Mouse (Mus musculus) small intestine, adult 2 months (tissue): Measurements from ENCODE around the gene Armc9. TPM values are rescaled to one million over a fixed set of nuclear protein-coding genes. Genes with fewer than 3 reads are reported as not detected.

Source experiments
- H3K27ac ChIP-seq: fragments of 200-500 bp; 2 replicates; pipeline ENCODE4 v1.5.1; 2012; ENCODE audit warnings: low read depth, low read length, control low read depth, inconsistent platforms; ENCODE audit not compliant: insufficient read depth
- H3K27me3 ChIP-seq: fragments of 200-500 bp; 2 replicates; pipeline ENCODE4 v1.6.1; 2012; ENCODE audit warnings: mild to moderate bottlenecking, moderate library complexity, low read length, inconsistent platforms; ENCODE audit not compliant: control insufficient read depth, insufficient read depth
- H3K36me3 ChIP-seq: fragments of 200-500 bp; 2 replicates; pipeline ENCODE4 v1.6.1; 2012; ENCODE audit warnings: mild to moderate bottlenecking, low read length, control low read depth, inconsistent platforms; ENCODE audit not compliant: control insufficient read depth, insufficient read depth
- H3K4me1 ChIP-seq: fragments of 200-500 bp; 2 replicates; pipeline ENCODE4 v1.6.1; 2012; ENCODE audit warnings: low read length, inconsistent platforms, mixed read lengths; ENCODE audit not compliant: control insufficient read depth, insufficient read depth, insufficient read length
- H3K4me3 ChIP-seq: fragments of 200-500 bp; 2 replicates; pipeline ENCODE4 v1.5.1; 2012; ENCODE audit warnings: low read depth, mild to moderate bottlenecking, control low read depth, inconsistent platforms, low read length, moderate library complexity
- CTCF ChIP-seq: fragments of 200-500 bp; IDR thresholded peaks from 2 replicates; pipeline ENCODE4 v1.5.1; 2012; ENCODE audit warnings: low read depth, mild to moderate bottlenecking, control low read depth, inconsistent platforms, low read length, moderate library complexity, mixed read lengths; ENCODE audit not compliant: insufficient replicate concordance, insufficient read length; ENCODE audit errors: extremely low read depth
- POLR2A ChIP-seq: fragments of 200-500 bp; IDR thresholded peaks from 2 replicates; pipeline ENCODE4 v1.6.1; 2012; ENCODE audit warnings: low read depth, mild to moderate bottlenecking, control low read depth, inconsistent platforms, low read length, moderate library complexity
- WGBS: fragments of 180-500 bp; shearing (Covaris S2); methylation state at CpG from one replicate; pipeline ENCODE4 v1.1.7; 2018; 5-methylcytosine and 5-hydroxymethylcytosine counted together
- polyA plus RNA-seq: library from polyadenylated mRNA; depleted of rRNA; stranded (reverse); fragments of >200 nt; gene quantifications from 2 replicates; pipeline ENCODE4 v1.2.3, GENCODE M21; 2012

Armc9 gene
- polyA plus RNA-seq, 1 experiment: 1.4 TPM

GRCm38 (mm10) chr1:86293091-86293490 lies 138.5 kb downstream of the Armc9 start:
- TF ChIP-seq CTCF (no peak), POLR2A (no peak)

GRCm38 (mm10) chr1:86293868-86294267 lies 139.3 kb downstream of the Armc9 start:
- no peak for TF ChIP-seq POLR2A
- TF ChIP-seq CTCF: no peak
- H3K4me1 ChIP-seq: peaks cover 6% of the 10 kb centered on the region; the same call in 1 of the 2 replicates
- no peak overlapping the region for H3K4me3 ChIP-seq
- no peaks in the 10 kb centered on the region for H3K27me3 ChIP-seq
- H3K27ac ChIP-seq: no peak overlapping the region
- H3K36me3 ChIP-seq: no peaks in the 10 kb centered on the region
- 78% methylated on average over 5 of the region's 5 CpGs for WGBS

More at GRCm38 (mm10) chr1:86293091-86293490, 138.5 kb downstream of the Armc9 start:
- Histone ChIP-seq H3K4me1 (peaks cover 6% of the 10 kb centered on the region; the same call in 1 of the 2 replicates), H3K36me3 (no peaks in the 10 kb centered on the region), H3K27me3 (no peaks in the 10 kb centered on the region), H3K4me3 (no peak overlapping the region), H3K27ac (no peak overlapping the region)
- WGBS: 85% methylated on average over 3 of the region's 3 CpGs

- Histone ChIP-seq H3K27me3 (no peaks in the 10 kb centered on the region), H3K4me1 (peaks cover 6% of the 10 kb centered on the region; the same call in 1 of the 2 replicates), H3K27ac (no peak overlapping the region), H3K36me3 (no peaks in the 10 kb centered on the region), H3K4me3 (no peak overlapping the region)
- TF ChIP-seq POLR2A: no peak
- TF ChIP-seq CTCF: no peak
- 82% methylated on average over 4 of the region's 4 CpGs for WGBS
Measured at GRCm38 (mm10) chr1:86294472-86294871, 139.9 kb downstream of the Armc9 start.

- Histone ChIP-seq H3K27ac (no peak overlapping the region), H3K4me1 (peaks cover 16% of the 10 kb centered on the region), H3K4me3 (no peak overlapping the region), H3K36me3 (no peaks in the 10 kb centered on the region), H3K27me3 (peaks cover 7% of the 10 kb centered on the region; the same call in 1 of the 2 replicates)
- no peak for TF ChIP-seq POLR2A
- TF ChIP-seq CTCF: no peak
- WGBS: 94% methylated on average over 2 of the region's 2 CpGs
Measured at GRCm38 (mm10) chr1:86300093-86300492, 145.5 kb downstream of the Armc9 start.

- H3K4me3 ChIP-seq: peak overlapping the region; percentile 25
- no peak overlapping the region for H3K27ac ChIP-seq
- H3K4me1 ChIP-seq: peaks cover 16% of the 10 kb centered on the region
- 58% methylated on average over 7 of the region's 7 CpGs for WGBS
- H3K27me3 ChIP-seq: peaks cover 7% of the 10 kb centered on the region; the same call in 1 of the 2 replicates
- H3K36me3 ChIP-seq: 0 out of 2 replicates have a peak, but pooled peaks cover 3% of the 10 kb centered on the region
- TF ChIP-seq POLR2A (no peak), CTCF (no peak)
Measured at GRCm38 (mm10) chr1:86300731-86301130, 146.2 kb downstream of the Armc9 start.

GRCm38 (mm10) chr1:86301221-86302091 lies 146.9 kb downstream of the Armc9 start:
- 33% methylated on average over 6 of the region's 6 CpGs for WGBS
- TF ChIP-seq CTCF: peak; percentile 39; the same call in 1 of the 2 replicates
- no peak for TF ChIP-seq POLR2A
- peak overlapping the region; percentile 25; the same call in 1 of the 2 replicates for H3K4me3 ChIP-seq
- peaks cover 18% of the 10 kb centered on the region for H3K4me1 ChIP-seq
- peaks cover 7% of the 10 kb centered on the region; the same call in 1 of the 2 replicates for H3K27me3 ChIP-seq
- 0 out of 2 replicates have a peak overlapping the region, but pooled peaks have one; percentile 0 for H3K27ac ChIP-seq
- 0 out of 2 replicates have a peak, but pooled peaks cover 5% of the 10 kb centered on the region for H3K36me3 ChIP-seq

GRCm38 (mm10) chr1:86302532-86302931 lies 148.0 kb downstream of the Armc9 start, which contains the start of gene B3gnt7:
Gene B3gnt7, plus strand, starts transcription at chr1:86302832.
- 56% methylated on average over 6 of the region's 6 CpGs for WGBS
- Histone ChIP-seq H3K27ac (peak within 1 kb of the TSS; percentile 21; the same call in 1 of the 2 replicates), H3K36me3 (0 out of 2 replicates have a peak, but pooled peaks cover 7% of the 10 kb centered on the region), H3K4me1 (peaks cover 26% of the 10 kb centered on the region), H3K4me3 (peak within 1 kb of the TSS; percentile 93), H3K27me3 (peaks cover 7% of the 10 kb centered on the region; the same call in 1 of the 2 replicates)
- TF ChIP-seq POLR2A (no peak), CTCF (no peak)
